Mouse (Mus musculus) kidney, postnatal 0 days (tissue): ENCODE data around the gene Ldhd. TPM values are rescaled to one million over a fixed set of nuclear protein-coding genes. Genes with fewer than 3 reads are reported as not detected.

Source experiments
- ATAC-seq: fragments of 200-750 bp; cut with Nextera tagmentation; replicated peaks from 2 replicates; pipeline ENCODE4 v1.8.0; 2017; ENCODE audit warnings: low read depth, moderate number of reproducible peaks, moderate TSS enrichment, moderate library complexity; ENCODE audit not compliant: low FRiP score
- DNase-seq: peaks from one replicate; pipeline ENCODE4 v3.0.0-alpha.2; 2016; ENCODE audit warnings: low spot score
- H3K27ac ChIP-seq: fragments of 300-500 bp; sonication (generic); 2 replicates; pipeline ENCODE4 v1.5.1; 2014; ENCODE audit warnings: mild to moderate bottlenecking
- H3K27me3 ChIP-seq: fragments of 300-500 bp; sonication (generic); 2 replicates; pipeline ENCODE4 v1.6.1; 2014; ENCODE audit warnings: low read length, mixed read lengths; ENCODE audit not compliant: insufficient read depth
- H3K36me3 ChIP-seq: fragments of 300-500 bp; sonication (generic); 2 replicates; pipeline ENCODE4 v1.6.1; 2014; ENCODE audit warnings: low read length, mixed read lengths; ENCODE audit not compliant: insufficient read depth
- H3K4me1 ChIP-seq: fragments of 300-500 bp; sonication (generic); replicated peaks from 2 replicates; pipeline ENCODE4 v1.6.1; 2014; ENCODE audit warnings: antibody characterized with exemption, low read length, mixed read lengths; ENCODE audit not compliant: insufficient read depth
- H3K4me2 ChIP-seq: fragments of 300-500 bp; sonication (generic); 2 replicates; pipeline ENCODE4 v1.6.1; 2014; ENCODE audit warnings: mild to moderate bottlenecking, low read length, moderate library complexity, mixed read lengths
- H3K4me3 ChIP-seq: fragments of 300-500 bp; sonication (generic); replicated peaks from 2 replicates; pipeline ENCODE4 v1.5.1; 2014; ENCODE audit warnings: low read depth, low read length
- H3K9ac ChIP-seq: fragments of 300-500 bp; sonication (generic); 2 replicates; pipeline ENCODE4 v1.6.1; 2014; ENCODE audit warnings: low read depth, low read length
- H3K9me3 ChIP-seq: fragments of 300-500 bp; sonication (generic); replicated peaks from 2 replicates; pipeline ENCODE4 v1.6.1; 2016; ENCODE audit warnings: low read length, inconsistent platforms, mixed read lengths
- CTCF ChIP-seq: IDR thresholded peaks from 2 replicates; pipeline ENCODE4 v1.5.1; 2016; ENCODE audit warnings: antibody characterized with exemption, low read depth, mild to moderate bottlenecking, moderate library complexity
- WGBS: fragments of 180-500 bp; shearing (Covaris S2); extraction: QIAGEN DNeasy Blood & Tissue Kit; methylation state at CpG from one replicate; pipeline ENCODE4 v1.1.7; 2014; 5-methylcytosine and 5-hydroxymethylcytosine counted together
- polyA plus RNA-seq: library from polyadenylated mRNA; unstranded; fragments of >200 nt; fragmentation: Nextera tagmentation; extraction: Ambion mirVana; gene quantifications from 2 replicates; pipeline ENCODE4 v1.2.1, GENCODE M21; 2015

Ldhd gene
- polyA plus RNA-seq, 1 experiment from 2014 or later: 4.5 TPM

GRCm38 (mm10) chr8:111575492-111575891, 54.7 kb downstream of the Ldhd start:
- Histone ChIP-seq H3K27me3 (no peaks in the 10 kb centered on the region), H3K36me3 (no peaks in the 10 kb centered on the region), H3K9ac (no peak overlapping the region), H3K4me1 (no peaks in the 10 kb centered on the region), H3K27ac (no peak overlapping the region), H3K4me3 (no peak overlapping the region), H3K9me3 (no peaks in the 10 kb centered on the region), H3K4me2 (no peak overlapping the region)
- WGBS: 93% methylated on average over 4 of the region's 4 CpGs
- no peak for ATAC-seq
- TF ChIP-seq CTCF: no peak
- DNase-seq: no peak

GRCm38 (mm10) chr8:111574016-111574415, 56.2 kb downstream of the Ldhd start:
- Histone ChIP-seq H3K36me3 (no peaks in the 10 kb centered on the region), H3K4me2 (no peak overlapping the region), H3K9me3 (no peaks in the 10 kb centered on the region), H3K27ac (no peak overlapping the region), H3K9ac (no peak overlapping the region), H3K4me3 (no peak overlapping the region), H3K27me3 (no peaks in the 10 kb centered on the region), H3K4me1 (no peaks in the 10 kb centered on the region)
- no peak for TF ChIP-seq CTCF
- DNase-seq: no peak
- no peak for ATAC-seq
- whole genome bisulfite sequencing: 78% methylated on average over 2 of the region's 2 CpGs

Other genes starting within 250 kb of the Ldhd start
- gene Fa2h, start 236.6 kb downstream of the Ldhd start, polyA plus RNA-seq: 5.0 and 5.4 TPM in 2 replicates
- gene Wdr59, start 108.3 kb downstream of the Ldhd start, polyA plus RNA-seq: 3.2 TPM in 2 replicates
- 17.9 and 22.5 TPM in 2 replicates for gene Znrf1, start 94.3 kb downstream of the Ldhd start, polyA plus RNA-seq
- gene Zfp1, start 13.0 kb upstream of the Ldhd start, polyA plus RNA-seq: 15.9 and 17.2 TPM in 2 replicates
- gene Ctrb1, start 60.6 kb upstream of the Ldhd start, polyA plus RNA-seq: not detected in 2 replicates
- gene Bcar1, start 113.4 kb upstream of the Ldhd start, polyA plus RNA-seq: 48.7 and 49.1 TPM in 2 replicates
- 180 and 183 TPM in 2 replicates for gene Cfdp1, start 223.9 kb upstream of the Ldhd start, polyA plus RNA-seq
- 15.1 and 15.8 TPM in 2 replicates for gene Tmem170, start 246.4 kb upstream of the Ldhd start, polyA plus RNA-seq